ENCODE assay signal across 28 mouse cellular contexts in genomic region chr12:103962337-103962736, GRCm38 (mm10). TPM values are rescaled to one million over a fixed set of nuclear protein-coding genes. Genes with fewer than 3 reads are reported as not detected.
"Had no signal": no experiment of that assay in that cellular context is flagged by ENCODE, and none has a peak within 500 bp of the region (broad histone marks: within the 10 kb centered on the region; RNA-seq: fewer than 3 reads in every experiment).

No protein-coding gene starts in this region.

- H3K9me3 ChIP-seq: intestine, embryonic 15.5 days; limb, embryonic 15.5 days; lung, embryonic 15.5 days; midbrain, embryonic 13.5 days; neural tube, embryonic 15.5 days had no signal

- H3K4me2 ChIP-seq: intestine, embryonic 15.5 days; limb, embryonic 12.5 days; limb, embryonic 15.5 days; lung, embryonic 15.5 days; midbrain, embryonic 13.5 days; neural tube, embryonic 12.5 days; neural tube, embryonic 15.5 days had no signal

- H3K36me3 ChIP-seq: intestine, embryonic 15.5 days; limb, embryonic 12.5 days; limb, embryonic 15.5 days; lung, embryonic 15.5 days; midbrain, embryonic 10.5 days; midbrain, embryonic 13.5 days; neural tube, embryonic 12.5 days; neural tube, embryonic 15.5 days had no signal

- H3K4me3 ChIP-seq: intestine, embryonic 15.5 days; left cerebral cortex, adult 2 months; limb, embryonic 12.5 days; limb, embryonic 15.5 days; lung, embryonic 15.5 days; megakaryocyte, embryonic 14.5 days; midbrain, embryonic 10.5 days; midbrain, embryonic 13.5 days; neural tube, embryonic 12.5 days; neural tube, embryonic 15.5 days had no signal

- ATAC-seq: intestine, embryonic 15.5 days; midbrain, embryonic 13.5 days; midbrain, embryonic 16.5 days had no signal

- H3K27me3 ChIP-seq: intestine, embryonic 15.5 days; limb, embryonic 12.5 days; limb, embryonic 15.5 days; lung, embryonic 15.5 days; megakaryocyte, embryonic 14.5 days; midbrain, embryonic 13.5 days; neural tube, embryonic 12.5 days; neural tube, embryonic 15.5 days had no signal

- H3K9ac ChIP-seq: intestine, embryonic 15.5 days; limb, embryonic 12.5 days; limb, embryonic 15.5 days; liver, embryonic 14.5 days; lung, embryonic 15.5 days; midbrain, embryonic 13.5 days; neural tube, embryonic 12.5 days; neural tube, embryonic 15.5 days had no signal

- H3K4me1 ChIP-seq: intestine, embryonic 15.5 days; limb, embryonic 12.5 days; limb, embryonic 15.5 days; lung, embryonic 15.5 days; megakaryocyte, embryonic 14.5 days; midbrain, embryonic 10.5 days; midbrain, embryonic 13.5 days; neural tube, embryonic 12.5 days; neural tube, embryonic 15.5 days had no signal

- DNase-seq: kidney, adult 18-20 months; kidney, postnatal 25 days; layer of hippocampus, postnatal 36 days; left cerebral cortex, postnatal 4 days; lung, adult 18-20 months; lung, postnatal 10 days; lung, postnatal 36 days; right cerebral cortex, adult 18-20 months; right cerebral cortex, postnatal 14 days; right cerebral cortex, postnatal 4 days; thymus, adult 2 months; thymus, postnatal 14 days; thymus, postnatal 4 days had no signal

- H3K27ac ChIP-seq: intestine, embryonic 15.5 days; kidney, postnatal 0 days; left cerebral cortex, adult 2 months; limb, embryonic 12.5 days; limb, embryonic 15.5 days; liver, embryonic 14.5 days; lung, embryonic 15.5 days; midbrain, embryonic 10.5 days; midbrain, embryonic 13.5 days; neural tube, embryonic 12.5 days; neural tube, embryonic 15.5 days; stomach, postnatal 0 days had no signal

RNA-seq across cellular contexts. Expression of gene Serpina1e, which starts 3.6 kb away (rescaled TPM):
- polyA plus RNA-seq: limb, embryonic 12.5 days; midbrain, embryonic 10.5 days; midbrain, embryonic 16.5 days; neural tube, embryonic 12.5 days had no signal

RNA-seq across cellular contexts. Expression of gene Serpina11, which starts 27.4 kb away (rescaled TPM):
- polyA plus RNA-seq: kidney, postnatal 0 days; limb, embryonic 12.5 days; limb, embryonic 15.5 days; lung, embryonic 15.5 days; midbrain, embryonic 10.5 days; midbrain, embryonic 13.5 days; midbrain, embryonic 16.5 days; neural tube, embryonic 12.5 days; neural tube, embryonic 15.5 days; stomach, embryonic 14.5 days had no signal

RNA-seq across cellular contexts. Expression of gene Serpina9, which starts 51.2 kb away (rescaled TPM):
- polyA plus RNA-seq: intestine, embryonic 15.5 days; kidney, postnatal 0 days; limb, embryonic 12.5 days; liver, embryonic 14.5 days; midbrain, embryonic 10.5 days; midbrain, embryonic 13.5 days; midbrain, embryonic 16.5 days; neural tube, embryonic 12.5 days; neural tube, embryonic 15.5 days; stomach, embryonic 14.5 days had no signal

RNA-seq across cellular contexts. Expression of gene Serpina1c, which starts 57.6 kb away (rescaled TPM):
- polyA plus RNA-seq: limb, embryonic 12.5 days; midbrain, embryonic 10.5 days; midbrain, embryonic 16.5 days; neural tube, embryonic 12.5 days had no signal
